Comparison of ENCODE assay signal across 21 mouse cellular contexts in genomic region chr6:138006525-138007251, GRCm38 (mm10).
DNase-seq lines count a peak whose midpoint lies in the region; ATAC-seq lines count a peak whose summit lies in the region.
"Had no signal": no experiment of that assay in that cellular context is flagged by ENCODE, and none has a peak within 500 bp of the region (broad histone marks: within the 10 kb centered on the region; RNA-seq: fewer than 3 reads in every experiment).

No protein-coding gene starts in this region.

- H3K36me3 ChIP-seq in forebrain, embryonic 13.5 days (ENCODE audit: poor library complexity, severe bottlenecking), result no peaks in the 10 kb centered on the region
- no peaks in the 10 kb centered on the region for H3K36me3 ChIP-seq in forebrain, embryonic 11.5 days (ENCODE audit: control insufficient read depth, insufficient read depth, low read length)
- H3K36me3 ChIP-seq in heart, embryonic 14.5 days (ENCODE audit: control insufficient read depth, insufficient read depth, low read length), result no peaks in the 10 kb centered on the region
- H3K36me3 ChIP-seq: limb, embryonic 13.5 days; lung, embryonic 15.5 days; midbrain, embryonic 10.5 days had no signal

- no peak overlapping the region for H3K9ac ChIP-seq in forebrain, embryonic 13.5 days
- no peak overlapping the region for H3K9ac ChIP-seq in forebrain, embryonic 11.5 days (ENCODE audit: low read length)
- no peak overlapping the region for H3K9ac ChIP-seq in heart, embryonic 14.5 days (ENCODE audit: low read length)
- H3K9ac ChIP-seq: limb, embryonic 13.5 days; liver, embryonic 14.5 days; lung, embryonic 15.5 days had no signal

- 0 out of 2 replicates have a peak overlapping the region, but pooled peaks have one; percentile 5 for H3K27ac ChIP-seq in forebrain, embryonic 13.5 days
- no peak overlapping the region for H3K27ac ChIP-seq in forebrain, embryonic 11.5 days (ENCODE audit: low read depth, low read length)
- no peak overlapping the region for H3K27ac ChIP-seq in heart, embryonic 14.5 days (replicated peaks in 1 of 2; ENCODE audit: control insufficient read depth in 1 of 2, insufficient read depth in 1 of 2, low read depth in 2 of 2, low read length in 2 of 2)
- H3K27ac ChIP-seq: limb, embryonic 13.5 days; liver, embryonic 14.5 days; lung, embryonic 15.5 days; midbrain, embryonic 10.5 days had no signal

- no peak for ATAC-seq in forebrain, embryonic 13.5 days
- ATAC-seq in forebrain, embryonic 11.5 days (replicated peaks; ENCODE audit: low FRiP score), result no peak
- no peak for ATAC-seq in heart, embryonic 14.5 days (ENCODE audit: insufficient number of reproducible peaks, insufficient read depth, low FRiP score, low read depth)

- no peaks in the 10 kb centered on the region for H3K9me3 ChIP-seq in forebrain, embryonic 13.5 days (replicated peaks)
- H3K9me3 ChIP-seq in forebrain, embryonic 11.5 days (ENCODE audit: control insufficient read depth, low read length), result no peaks in the 10 kb centered on the region
- no peaks in the 10 kb centered on the region for H3K9me3 ChIP-seq in heart, embryonic 14.5 days (ENCODE audit: control insufficient read depth, low read length)
- H3K9me3 ChIP-seq: limb, embryonic 13.5 days; lung, embryonic 15.5 days; midbrain, embryonic 10.5 days had no signal

- H3K4me3 ChIP-seq in forebrain, embryonic 13.5 days, result no peak overlapping the region
- no peak overlapping the region for H3K4me3 ChIP-seq in forebrain, embryonic 11.5 days (ENCODE audit: low read depth, low read length)
- no peak overlapping the region for H3K4me3 ChIP-seq in heart, embryonic 14.5 days (ENCODE audit: control insufficient read depth in 1 of 2, insufficient read depth in 1 of 2, low read depth in 1 of 2, low read length in 2 of 2)
- H3K4me3 ChIP-seq: limb, embryonic 13.5 days; lung, embryonic 15.5 days; midbrain, embryonic 10.5 days had no signal

- 82% methylated on average over 27 of the region's 27 CpGs for WGBS in forebrain, embryonic 13.5 days
- 87% methylated on average over 27 of the region's 27 CpGs for WGBS in forebrain, embryonic 11.5 days
- whole genome bisulfite sequencing in heart, embryonic 14.5 days, result 66% methylated on average over 27 of the region's 27 CpGs

- H3K4me2 ChIP-seq in forebrain, embryonic 13.5 days, result no peak overlapping the region
- no peak overlapping the region for H3K4me2 ChIP-seq in forebrain, embryonic 11.5 days (ENCODE audit: low read depth, low read length, severe bottlenecking)
- H3K4me2 ChIP-seq in heart, embryonic 14.5 days (ENCODE audit: low read length), result 0 out of 2 replicates have a peak overlapping the region, but pooled peaks have one; percentile 23
- H3K4me2 ChIP-seq: heart, embryonic 11.5 days; limb, embryonic 13.5 days; lung, embryonic 15.5 days had no signal

- H3K4me1 ChIP-seq in forebrain, embryonic 13.5 days, result 0 out of 2 replicates have a peak, but pooled peaks cover 3% of the 10 kb centered on the region
- no peaks in the 10 kb centered on the region for H3K4me1 ChIP-seq in forebrain, embryonic 11.5 days (replicated peaks; ENCODE audit: control insufficient read depth, insufficient read depth, low read length)
- no peaks in the 10 kb centered on the region for H3K4me1 ChIP-seq in heart, embryonic 14.5 days (ENCODE audit: control insufficient read depth in 2 of 2, insufficient read depth in 2 of 2, low read length in 2 of 2)
- H3K4me1 ChIP-seq: limb, embryonic 13.5 days; lung, embryonic 15.5 days; midbrain, embryonic 10.5 days had no signal

- no peaks in the 10 kb centered on the region for H3K27me3 ChIP-seq in forebrain, embryonic 13.5 days
- H3K27me3 ChIP-seq in forebrain, embryonic 11.5 days (ENCODE audit: control insufficient read depth, insufficient read depth, low read length), result no peaks in the 10 kb centered on the region
- no peaks in the 10 kb centered on the region for H3K27me3 ChIP-seq in heart, embryonic 14.5 days (ENCODE audit: control insufficient read depth, insufficient read depth, low read length)
- H3K27me3 ChIP-seq: CH12.LX; limb, embryonic 13.5 days; lung, embryonic 15.5 days had no signal

- DNase-seq in forebrain, embryonic 11.5 days (ENCODE audit: low spot score), result no peak
- DNase-seq in heart, adult 8-10 months (ENCODE audit: low spot score), result no peak
- DNase-seq in right cerebral cortex, adult 18-20 months, result peak; percentile 15
- DNase-seq in right cerebral cortex, postnatal 4 days, result no peak
- DNase-seq in telencephalon, adult 2 months (ENCODE audit: low read depth, low spot score), result peak; percentile 27
- no peak for DNase-seq in liver
- DNase-seq: adrenal gland, postnatal 25 days; cerebellum, adult 18-20 months; cerebellum, postnatal 36 days; gastrocnemius, postnatal 10 days; kidney, adult 11 months; lung, postnatal 4 days; thymus, postnatal 14 days had no signal

Comparison
In these comparisons a context has a peak if more than half of its experiments do, and no peak if none do; other contexts are left out.
1. DNase-seq: peak in right cerebral cortex, adult 18-20 months (single experiment) and telencephalon, adult 2 months (single experiment); none in forebrain, embryonic 11.5 days (single experiment), heart, adult 8-10 months (single experiment), right cerebral cortex, postnatal 4 days (single experiment) and liver (single experiment).